Mouse (Mus musculus) cerebellum, adult 2 months (tissue): Measurements from ENCODE around the gene Tnnc1. TPM values are rescaled to one million over a fixed set of nuclear protein-coding genes. Genes with fewer than 3 reads are reported as not detected.
A peak's percentile ranks its signal among the peaks of the same experiment; 100 is the strongest.

Experiments used
- DNase-seq, 2 experiments: peaks; one replicate each; pipeline ENCODE4 v3.0.0; 2021
- H3K27ac ChIP-seq: fragments of 200-500 bp; 2 replicates; pipeline ENCODE4 v1.5.1; 2012; ENCODE audit warnings: low read length, control low read depth, inconsistent platforms; ENCODE audit not compliant: insufficient read depth
- H3K27me3 ChIP-seq: fragments of 200-500 bp; 2 replicates; pipeline ENCODE4 v1.6.1; 2012; ENCODE audit warnings: inconsistent platforms, mild to moderate bottlenecking, low read length, moderate library complexity; ENCODE audit not compliant: control insufficient read depth, insufficient read depth
- H3K4me1 ChIP-seq: fragments of 200-500 bp; 2 replicates; pipeline ENCODE4 v1.6.1; 2011; ENCODE audit warnings: low read length; ENCODE audit not compliant: control insufficient read depth, insufficient read depth
- H3K4me3 ChIP-seq: fragments of 200-500 bp; replicated peaks from 2 replicates; pipeline ENCODE3; 2011; ENCODE audit warnings: mild to moderate bottlenecking, low read depth, low read length, control low read depth; ENCODE audit not compliant: insufficient read depth
- CTCF ChIP-seq: fragments of 200-500 bp; IDR thresholded peaks from 2 replicates; pipeline ENCODE4 v1.5.1; 2011; ENCODE audit warnings: low read depth, mild to moderate bottlenecking, control low read depth, low read length, moderate library complexity, borderline replicate concordance; ENCODE audit not compliant: insufficient read depth
- POLR2A ChIP-seq: fragments of 200-500 bp; IDR thresholded peaks from 2 replicates; pipeline ENCODE4 v1.6.1; 2011; ENCODE audit warnings: low read length, control low read depth, borderline replicate concordance; ENCODE audit not compliant: insufficient read depth
- WGBS: fragments of 180-500 bp; shearing (Covaris S2); methylation state at CpG from one replicate; pipeline ENCODE4 v1.1.7; 2018; 5-methylcytosine and 5-hydroxymethylcytosine counted together
- polyA plus RNA-seq: library from polyadenylated mRNA; depleted of rRNA; stranded (reverse); fragments of >200 nt; gene quantifications from 2 replicates; pipeline ENCODE4 v1.2.3, GENCODE M21; 2012

Tnnc1 gene
- polyA plus RNA-seq, 1 experiment: 7.6 TPM

DNA sequence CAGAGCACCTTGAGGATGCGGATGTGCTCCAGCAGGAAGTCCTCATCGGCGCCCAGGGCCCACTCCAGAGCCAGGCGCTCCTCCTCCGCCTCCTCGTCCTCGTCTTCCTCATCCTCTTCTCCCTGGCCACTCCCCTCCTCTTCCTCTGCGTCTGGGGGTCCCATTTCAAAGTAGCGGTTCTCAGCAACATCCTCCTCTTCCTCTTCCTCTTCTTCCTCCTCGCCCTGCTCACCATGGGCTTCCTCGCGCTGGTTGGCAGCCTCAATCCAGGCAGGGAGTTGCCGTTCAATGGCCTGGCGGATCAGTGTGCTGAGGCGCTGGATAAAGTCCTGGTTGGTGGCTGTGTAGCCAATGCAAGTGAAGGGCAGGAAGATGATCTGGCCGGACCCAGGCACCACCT is 30.8 kb upstream of the Tnnc1 start:
- H3K4me3 ChIP-seq: no peak overlapping the region
- peaks cover 36% of the 10 kb centered on the region for H3K4me1 ChIP-seq
- DNase-seq: no peak
- WGBS: 81% methylated on average over 16 of the region's 16 CpGs
- no peak for TF ChIP-seq POLR2A
- no peak for TF ChIP-seq CTCF
- no peak overlapping the region for H3K27ac ChIP-seq
- no peaks in the 10 kb centered on the region for H3K27me3 ChIP-seq

DNA sequence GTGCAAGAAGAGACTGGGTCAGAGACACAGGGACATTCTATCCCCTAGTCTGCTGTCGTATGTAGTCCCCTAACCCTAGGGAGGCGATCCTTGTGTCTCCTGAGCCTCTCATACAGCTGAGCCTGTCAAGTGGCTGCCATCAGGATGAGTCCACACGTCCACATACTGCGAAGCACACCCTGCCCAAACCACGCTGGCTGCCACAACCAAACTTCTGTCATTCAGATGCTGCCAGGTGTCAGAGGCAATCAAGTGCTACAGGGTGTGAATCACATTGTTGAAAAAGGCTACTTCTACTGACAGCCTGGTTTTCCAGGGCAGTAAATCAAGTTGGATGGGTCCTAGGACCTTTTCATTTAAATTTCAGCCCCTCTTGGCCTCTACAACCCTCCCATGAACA is 30.4 kb upstream of the Tnnc1 start:
- H3K4me3 ChIP-seq: no peak overlapping the region
- no peak overlapping the region for H3K27ac ChIP-seq
- WGBS: 69% methylated on average over 5 of the region's 5 CpGs
- DNase-seq: no peak
- peaks cover 32% of the 10 kb centered on the region for H3K4me1 ChIP-seq
- no peak for TF ChIP-seq POLR2A
- TF ChIP-seq CTCF: no peak
- H3K27me3 ChIP-seq: no peaks in the 10 kb centered on the region

DNA sequence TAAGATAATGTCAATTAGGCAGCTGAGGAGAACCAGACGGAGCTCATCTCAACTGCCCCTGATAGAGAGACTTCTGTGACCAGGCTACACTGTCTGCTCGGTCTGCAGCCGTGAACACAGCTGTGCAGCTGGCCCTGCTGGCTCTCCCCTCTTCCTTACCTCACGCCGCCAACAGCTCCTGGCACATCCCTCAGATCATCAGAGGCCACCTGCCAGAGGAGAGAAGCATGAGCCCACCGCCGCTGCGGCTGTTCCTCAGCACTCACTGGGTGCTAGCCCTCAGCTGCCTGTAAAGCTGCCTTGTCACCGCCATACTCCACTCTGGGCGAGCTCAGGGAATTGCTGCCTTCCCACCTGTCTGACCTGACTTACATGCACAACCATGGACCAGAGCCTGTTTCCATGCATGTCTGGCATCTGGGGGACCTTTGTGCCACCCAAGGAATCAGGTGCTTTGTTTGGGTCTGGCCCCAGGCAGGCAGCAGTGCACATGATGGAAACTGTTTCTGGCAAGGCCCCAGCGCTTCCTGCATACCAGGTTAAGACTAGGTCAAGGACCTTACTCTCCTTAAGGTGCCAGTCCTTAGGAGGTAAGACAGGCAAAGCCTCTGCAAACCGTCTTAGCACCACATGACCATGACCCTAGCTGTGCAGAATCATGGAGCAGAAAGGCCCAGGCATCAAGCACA is 28.3 kb upstream of the Tnnc1 start:
- H3K27ac ChIP-seq: no peak overlapping the region
- no peaks in the 10 kb centered on the region for H3K27me3 ChIP-seq
- no peak for DNase-seq
- peaks cover 19% of the 10 kb centered on the region for H3K4me1 ChIP-seq
- no peak overlapping the region for H3K4me3 ChIP-seq
- TF ChIP-seq POLR2A: no peak
- no peak for TF ChIP-seq CTCF
- 44% methylated on average over 12 of the region's 12 CpGs for WGBS

DNA sequence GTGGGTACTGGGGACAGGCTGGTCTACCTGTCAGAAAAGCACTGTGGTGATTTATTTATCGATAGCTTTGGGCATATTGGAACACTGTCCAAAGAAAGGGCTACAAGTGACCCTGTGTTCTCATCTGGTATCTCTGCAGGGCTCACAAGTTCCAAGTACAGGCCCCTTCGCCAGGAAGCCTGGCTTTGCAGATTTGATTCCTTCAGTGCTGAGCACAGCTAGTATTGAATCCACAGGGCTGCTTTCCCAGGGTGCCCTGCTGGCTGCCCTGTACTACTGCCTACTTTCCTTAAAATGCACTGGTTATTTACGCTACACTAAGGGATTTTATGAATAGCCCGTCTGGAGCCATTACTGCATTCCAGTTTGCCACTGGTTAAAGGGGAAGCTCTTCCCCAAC is 26.6 kb upstream of the Tnnc1 start:
- DNase-seq: no peak
- Histone ChIP-seq H3K27me3 (no peaks in the 10 kb centered on the region), H3K4me3 (no peak overlapping the region), H3K4me1 (peaks cover 15% of the 10 kb centered on the region), H3K27ac (no peak overlapping the region)
- TF ChIP-seq CTCF (no peak), POLR2A (no peak)
- WGBS: 54% methylated on average over 4 of the region's 4 CpGs

DNA sequence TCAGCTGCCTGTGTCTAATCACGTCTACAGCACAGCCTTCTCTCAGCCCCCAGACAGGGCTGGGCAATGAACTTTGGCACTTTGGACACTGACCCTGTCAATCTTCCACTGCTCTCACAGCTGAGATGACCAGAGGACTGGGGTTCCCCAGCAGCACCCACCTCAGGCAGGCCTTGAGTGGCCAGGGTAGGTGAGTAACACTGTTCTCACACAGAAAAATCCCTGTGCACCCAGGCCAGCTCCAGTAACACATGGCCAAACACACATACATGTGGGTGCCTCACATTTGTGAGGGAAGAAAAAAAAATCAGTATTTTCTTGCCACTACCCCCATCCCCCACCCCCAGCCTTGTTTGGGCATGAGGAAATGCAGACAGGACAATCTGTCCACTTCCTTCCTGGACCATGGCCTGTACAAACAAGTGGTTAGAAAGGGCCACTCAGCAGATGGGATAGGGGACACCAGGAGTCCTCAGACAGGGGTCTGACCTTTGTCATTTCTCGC is 25.3 kb upstream of the Tnnc1 start:
- TF ChIP-seq POLR2A (no peak), CTCF (no peak)
- Histone ChIP-seq H3K4me1 (peaks cover 9% of the 10 kb centered on the region), H3K27ac (no peak overlapping the region), H3K27me3 (no peaks in the 10 kb centered on the region), H3K4me3 (no peak overlapping the region)
- no peak for DNase-seq
- 65% methylated on average over 2 of the region's 2 CpGs for WGBS

DNA sequence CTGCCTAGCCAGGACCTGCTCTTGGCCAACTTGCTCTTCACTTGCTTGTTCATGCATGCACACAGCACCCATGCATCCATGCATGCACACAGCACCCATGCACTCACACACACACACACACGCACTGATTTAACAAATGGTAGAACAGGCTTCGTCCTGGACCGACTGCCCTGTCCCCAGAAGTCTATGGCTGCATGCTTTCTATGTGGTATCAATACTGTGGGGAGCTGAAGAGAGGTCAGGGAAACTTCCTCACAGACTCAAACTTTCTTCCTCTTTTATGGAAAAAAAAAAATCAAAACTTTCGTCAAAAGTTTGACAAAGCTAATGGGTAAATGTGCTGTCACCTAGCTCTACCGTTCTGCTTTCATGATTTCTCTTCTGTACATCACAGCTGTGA is 24.6 kb upstream of the Tnnc1 start:
- Histone ChIP-seq H3K27ac (no peak overlapping the region), H3K4me1 (peaks cover 9% of the 10 kb centered on the region), H3K4me3 (no peak overlapping the region), H3K27me3 (no peaks in the 10 kb centered on the region)
- WGBS: 83% methylated on average over 5 of the region's 5 CpGs
- TF ChIP-seq POLR2A (no peak), CTCF (no peak)
- no peak for DNase-seq

DNA sequence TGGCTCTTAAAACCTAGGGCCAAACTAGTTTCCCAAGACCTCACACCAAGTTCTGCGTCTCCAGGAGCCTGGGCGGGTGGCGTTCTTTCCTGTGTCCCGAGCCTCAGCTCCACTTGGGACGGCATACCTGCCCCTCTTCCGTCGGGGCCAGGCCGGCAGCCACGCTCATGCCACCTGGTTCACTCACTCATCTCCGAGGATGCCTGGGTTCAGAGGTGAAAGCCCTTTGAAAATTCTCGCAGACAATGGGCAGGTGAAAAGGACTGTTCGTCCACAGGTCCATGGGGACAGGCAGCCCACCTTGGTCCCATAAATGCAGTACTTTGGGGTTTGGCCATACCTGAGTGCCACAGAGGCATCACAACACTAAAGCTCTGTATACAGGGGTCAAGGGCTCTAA is 23.9 kb upstream of the Tnnc1 start:
- Histone ChIP-seq H3K4me3 (no peak overlapping the region), H3K27ac (no peak overlapping the region), H3K4me1 (peaks cover 9% of the 10 kb centered on the region), H3K27me3 (no peaks in the 10 kb centered on the region)
- TF ChIP-seq CTCF (no peak), POLR2A (no peak)
- DNase-seq: no peak
- WGBS: 92% methylated on average over 12 of the region's 12 CpGs

DNA sequence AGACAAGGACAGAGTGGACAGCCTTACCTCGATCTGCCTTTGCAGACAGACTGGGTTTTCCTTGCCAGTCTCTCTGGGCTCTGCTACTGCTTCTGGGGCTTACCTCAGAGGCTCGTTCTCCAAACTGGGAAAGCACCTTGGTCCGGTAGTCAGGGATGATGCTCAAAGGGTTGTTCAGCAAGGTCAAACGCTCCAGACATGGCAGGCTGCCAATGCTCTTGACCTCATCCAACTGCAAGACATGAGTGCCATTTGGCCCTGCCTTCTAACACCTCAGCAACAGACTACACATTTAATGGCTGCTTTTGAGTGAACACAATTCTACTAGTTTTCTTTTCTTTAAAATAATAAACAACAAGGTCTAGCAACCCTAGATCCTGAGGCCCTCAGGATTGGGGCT is 21.5 kb upstream of the Tnnc1 start:
- Histone ChIP-seq H3K27ac (no peak overlapping the region), H3K4me1 (peaks cover 12% of the 10 kb centered on the region), H3K27me3 (no peaks in the 10 kb centered on the region), H3K4me3 (no peak overlapping the region)
- DNase-seq: peak in 1 of 2 experiments; percentile 36
- WGBS: 27% methylated on average over 4 of the region's 4 CpGs
- TF ChIP-seq POLR2A: no peak
- TF ChIP-seq CTCF: no peak
